Mouse (Mus musculus) kidney, adult 11 months (tissue): ENCODE results near the gene F930015N05Rik.

Source experiments
- DNase-seq: peaks from one replicate; pipeline ENCODE4 v3.0.0; 2022

Gene F930015N05Rik

GRCm38 (mm10) chr11:64436412-64436727 lies at the start of gene F930015N05Rik:
F930015N05Rik (minus strand) TSS chr11:64436653.
- no peak for DNase-seq

GRCm38 (mm10) chr11:64481445-64481844 lies 45.0 kb upstream of the F930015N05Rik start:
- no peak for DNase-seq

GRCm38 (mm10) chr11:64473679-64474078 lies 37.2 kb upstream of the F930015N05Rik start:
- peak; percentile 15 for DNase-seq

GRCm38 (mm10) chr11:64470689-64471088 lies 34.2 kb upstream of the F930015N05Rik start:
- no peak for DNase-seq

GRCm38 (mm10) chr11:64468737-64469136 lies 32.3 kb upstream of the F930015N05Rik start:
- DNase-seq, result no peak

- no peak for DNase-seq
Observed at GRCm38 (mm10) chr11:64461746-64462145, 25.3 kb upstream of the F930015N05Rik start.

GRCm38 (mm10) chr11:64448586-64449315 lies 12.3 kb upstream of the F930015N05Rik start:
- no peak for DNase-seq

GRCm38 (mm10) chr11:64445227-64445626 lies 8.8 kb upstream of the F930015N05Rik start:
- DNase-seq, result no peak

- DNase-seq, result no peak
Observed at GRCm38 (mm10) chr11:64442701-64443100, 6.2 kb upstream of the F930015N05Rik start.

GRCm38 (mm10) chr11:64442119-64442518 lies 5.7 kb upstream of the F930015N05Rik start:
- DNase-seq, result peak; percentile 7

GRCm38 (mm10) chr11:64438909-64439308 lies 2.5 kb upstream of the F930015N05Rik start:
- DNase-seq, result no peak

- no peak for DNase-seq
Observed at GRCm38 (mm10) chr11:64437721-64438120, 1.3 kb upstream of the F930015N05Rik start.

GRCm38 (mm10) chr11:64436791-64437298 lies 392 bp upstream of the F930015N05Rik start:
- DNase-seq, result no peak

GRCm38 (mm10) chr11:64435546-64436411 lies 674 bp downstream of the F930015N05Rik start:
- DNase-seq, result peak; percentile 6

GRCm38 (mm10) chr11:64434611-64435545 lies 1.6 kb downstream of the F930015N05Rik start, which contains the start of gene Hs3st3a1:
Hs3st3a1 (plus strand) TSS chr11:64435332.
- DNase-seq, result peak; percentile 61

GRCm38 (mm10) chr11:64418969-64419368 lies 17.5 kb downstream of the F930015N05Rik start:
- no peak for DNase-seq

GRCm38 (mm10) chr11:64400534-64401093 lies 35.8 kb downstream of the F930015N05Rik start:
- no peak for DNase-seq

GRCm38 (mm10) chr11:64397612-64398011 lies 38.8 kb downstream of the F930015N05Rik start:
- no peak for DNase-seq

- DNase-seq, result no peak
Observed at GRCm38 (mm10) chr11:64396949-64397348, 39.5 kb downstream of the F930015N05Rik start.

- DNase-seq, result no peak
Observed at GRCm38 (mm10) chr11:64396331-64396881, 40.0 kb downstream of the F930015N05Rik start.

- no peak for DNase-seq
Observed at GRCm38 (mm10) chr11:64386333-64386732, 50.1 kb downstream of the F930015N05Rik start.
